Mouse (Mus musculus): ENCODE data around the gene Cd5. TPM values are rescaled to one million over a fixed set of nuclear protein-coding genes. Genes with fewer than 3 reads are reported as not detected.

Cd5 gene
- polyA plus RNA-seq, 1 experiment from 2014 or later, result not detected

DNA sequence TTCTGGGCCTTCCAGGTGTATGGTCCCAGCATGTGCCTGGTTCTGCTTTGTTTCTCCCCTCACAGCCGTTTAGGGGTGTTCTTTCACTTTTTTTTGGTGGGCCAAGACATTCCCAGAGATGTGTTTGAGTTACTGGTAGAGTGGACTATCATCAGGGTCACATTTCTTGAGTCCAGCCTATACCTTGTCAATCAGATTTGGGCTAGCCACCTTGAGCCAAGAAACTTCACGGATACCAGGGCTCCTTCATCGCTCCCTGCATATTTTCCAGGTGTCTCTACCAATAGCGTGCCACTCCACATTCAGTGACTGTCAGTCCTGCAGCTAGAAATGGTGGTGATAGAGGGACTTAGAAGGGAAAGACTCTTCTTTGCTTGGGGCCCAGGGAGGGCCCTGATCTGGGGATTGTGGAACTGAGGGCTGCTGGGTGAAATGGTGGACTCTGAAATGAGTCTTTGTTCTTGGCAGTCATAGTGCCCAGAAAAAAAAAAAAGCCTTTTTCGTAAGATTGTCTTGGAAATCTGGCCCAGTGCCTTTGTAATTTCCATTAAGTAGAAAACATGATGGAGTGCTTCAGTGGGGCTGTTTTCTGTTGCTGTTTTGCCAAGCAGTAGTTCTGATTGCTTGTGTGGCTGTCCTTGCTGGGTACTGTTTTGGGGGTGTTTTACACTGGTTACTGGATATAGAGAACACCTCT, 49.2 kb downstream of the Cd5 start:
- H3K27ac ChIP-seq, result peak overlapping the region; percentile 96
- no peak for DNase-seq (ENCODE audit: extremely low spot score, low spot score)
- H3K4me1 ChIP-seq, result peaks cover 28% of the 10 kb centered on the region
- no peaks in the 10 kb centered on the region for H3K9me3 ChIP-seq
- H3K36me3 ChIP-seq (replicated peaks), result no peaks in the 10 kb centered on the region
- H3K4me3 ChIP-seq, result peak overlapping the region; percentile 71
- 71% methylated on average over 5 of the region's 5 CpGs for WGBS
- H3K27me3 ChIP-seq (ENCODE audit: poor library complexity, severe bottlenecking), result no peaks in the 10 kb centered on the region

DNA sequence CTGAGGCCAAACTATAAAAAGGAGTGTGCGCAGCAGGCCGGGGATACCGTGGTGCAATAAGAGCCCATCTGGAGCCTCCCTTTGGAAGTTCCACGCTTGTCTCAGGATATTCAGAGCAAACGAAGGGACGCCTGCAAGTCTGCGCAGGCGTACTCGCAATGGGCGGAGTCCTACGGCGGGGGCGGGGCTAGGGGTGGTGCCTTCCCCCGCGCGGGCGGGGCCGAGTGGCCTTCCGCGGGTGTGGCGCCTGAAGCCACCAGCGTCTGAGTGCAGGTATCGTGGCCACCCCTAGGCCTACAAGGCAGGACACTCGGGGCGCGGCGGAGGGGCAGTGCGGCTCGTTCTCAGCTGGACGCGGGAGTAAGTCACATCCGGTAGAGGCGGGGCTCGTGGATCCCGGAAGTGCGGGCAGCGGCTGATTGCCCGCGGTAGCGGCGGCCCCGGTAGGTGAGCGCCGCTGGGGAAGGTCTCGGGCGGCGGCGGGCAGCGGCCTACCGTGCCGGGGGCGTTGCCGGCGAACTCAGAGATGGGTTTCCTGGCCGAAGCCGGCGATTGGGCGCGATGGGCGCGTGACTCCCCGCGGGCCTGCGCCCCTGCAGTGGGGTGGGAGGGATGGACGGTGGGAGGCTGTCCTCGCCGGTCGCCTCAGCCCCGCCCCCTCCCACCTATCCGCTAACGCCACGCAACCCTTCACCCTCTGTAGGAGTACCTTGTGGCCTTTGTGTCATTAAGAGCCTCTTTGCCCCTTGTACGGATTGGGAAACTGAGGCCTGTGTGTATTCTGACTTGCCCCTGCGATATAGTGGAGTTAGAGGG, 50.1 kb downstream of the Cd5 start, which contains the start of gene Vps37c:
Vps37c (plus strand) TSS at position 199 of the 816 bp plus-strand sequence.
- Histone ChIP-seq H3K27me3 (ENCODE audit: poor library complexity, severe bottlenecking) (no peaks in the 10 kb centered on the region), H3K4me3 (peak within 1 kb of the TSS; percentile 71), H3K36me3 (replicated peaks) (no peaks in the 10 kb centered on the region), H3K9me3 (no peaks in the 10 kb centered on the region), H3K27ac (peak within 1 kb of the TSS; percentile 96), H3K4me1 (peaks cover 28% of the 10 kb centered on the region)
- under 1% methylated on average over 73 of the region's 74 CpGs for WGBS
- DNase-seq (ENCODE audit: extremely low spot score, low spot score), result peak; percentile 93

DNA sequence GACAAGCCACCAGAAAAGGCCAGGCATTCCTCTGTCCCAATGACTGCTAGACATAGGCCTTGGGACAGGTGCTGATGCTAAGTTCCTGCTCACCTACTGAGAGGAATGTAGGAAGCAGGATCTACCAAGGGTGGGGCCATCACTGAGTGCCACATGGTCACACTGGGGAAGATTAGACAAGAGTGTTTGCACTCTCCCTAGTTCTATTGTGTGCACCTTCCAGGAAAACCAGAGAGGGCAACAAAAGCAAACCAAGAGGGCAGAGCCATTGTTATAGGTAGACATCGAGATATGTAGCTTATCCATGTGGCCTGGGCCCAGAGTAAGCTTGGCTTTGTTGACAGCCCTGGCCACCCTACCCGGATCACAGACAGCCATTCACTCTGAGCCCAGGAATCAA, 53.1 kb downstream of the Cd5 start:
- no peaks in the 10 kb centered on the region for H3K36me3 ChIP-seq (replicated peaks)
- peaks cover 26% of the 10 kb centered on the region for H3K4me1 ChIP-seq
- 79% methylated on average over 2 of the region's 2 CpGs for WGBS
- H3K27me3 ChIP-seq (ENCODE audit: poor library complexity, severe bottlenecking), result no peaks in the 10 kb centered on the region
- no peaks in the 10 kb centered on the region for H3K9me3 ChIP-seq
- no peak for DNase-seq (ENCODE audit: extremely low spot score, low spot score)
- H3K4me3 ChIP-seq, result no peak overlapping the region
- H3K27ac ChIP-seq, result no peak overlapping the region

DNA sequence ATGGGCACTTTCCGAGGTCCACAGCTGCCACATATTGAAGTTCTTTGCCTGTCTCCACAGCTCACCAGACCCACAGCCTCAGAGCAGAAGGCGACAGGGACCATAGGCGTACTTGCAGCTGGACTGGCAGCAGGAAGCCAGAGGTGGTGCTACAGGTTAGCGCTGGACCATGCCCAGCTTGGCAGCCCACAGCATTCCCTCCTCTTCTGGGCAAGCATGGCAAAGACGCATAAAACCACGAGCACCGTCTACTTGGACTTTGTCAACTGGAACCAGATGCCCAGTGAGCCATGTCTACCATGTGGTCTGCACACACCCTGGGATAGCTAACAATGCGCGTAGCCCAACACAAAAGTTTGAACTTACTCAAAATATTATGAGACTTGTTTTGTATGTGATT, 53.7 kb downstream of the Cd5 start:
- Histone ChIP-seq H3K9me3 (no peaks in the 10 kb centered on the region), H3K27ac (no peak overlapping the region), H3K4me1 (peaks cover 20% of the 10 kb centered on the region), H3K36me3 (replicated peaks) (no peaks in the 10 kb centered on the region), H3K4me3 (no peak overlapping the region), H3K27me3 (ENCODE audit: poor library complexity, severe bottlenecking) (no peaks in the 10 kb centered on the region)
- no peak for DNase-seq (ENCODE audit: extremely low spot score, low spot score)
- WGBS, result 90% methylated on average over 9 of the region's 9 CpGs

DNA sequence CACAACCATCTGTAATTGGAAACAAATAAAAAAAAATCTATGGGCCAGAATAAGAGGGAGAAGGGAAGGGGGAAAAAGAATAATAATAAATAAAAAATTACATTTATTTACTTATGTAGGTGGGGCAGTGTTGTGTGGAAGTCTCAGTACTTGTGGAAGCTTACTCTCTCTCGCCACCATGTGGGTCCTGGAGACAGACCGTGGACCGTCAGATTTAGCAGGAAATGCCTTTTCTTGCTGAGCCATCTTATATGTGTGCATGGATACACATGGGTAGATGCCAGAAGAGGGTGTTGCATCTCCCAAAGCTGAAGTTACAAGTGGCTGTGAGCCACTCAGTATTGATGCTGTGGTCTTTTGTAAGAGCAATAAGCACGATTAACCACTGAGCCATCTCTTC, 57.2 kb downstream of the Cd5 start:
- WGBS, result 76% methylated on average over 4 of the region's 4 CpGs
- no peak overlapping the region for H3K4me3 ChIP-seq
- H3K27me3 ChIP-seq (ENCODE audit: poor library complexity, severe bottlenecking), result no peaks in the 10 kb centered on the region
- DNase-seq (ENCODE audit: extremely low spot score, low spot score), result no peak
- no peak overlapping the region for H3K27ac ChIP-seq
- no peaks in the 10 kb centered on the region for H3K4me1 ChIP-seq
- H3K36me3 ChIP-seq (replicated peaks), result no peaks in the 10 kb centered on the region
- no peaks in the 10 kb centered on the region for H3K9me3 ChIP-seq

DNA sequence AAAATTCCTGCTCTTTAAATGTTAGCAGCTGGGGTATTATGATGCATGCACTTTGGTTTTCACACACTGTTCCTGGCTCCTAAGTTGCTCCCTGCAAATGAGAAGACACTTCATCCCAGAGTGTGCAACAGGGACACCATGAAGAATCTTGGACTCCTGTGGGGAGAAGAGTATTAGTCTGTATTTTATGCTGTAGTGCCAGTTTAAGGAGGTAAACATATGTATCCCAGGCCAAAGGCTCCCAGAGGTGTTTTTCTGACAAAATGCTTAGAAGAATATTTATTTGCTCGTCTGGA, 60.1 kb downstream of the Cd5 start:
- Histone ChIP-seq H3K27me3 (ENCODE audit: poor library complexity, severe bottlenecking) (no peaks in the 10 kb centered on the region), H3K27ac (no peak overlapping the region), H3K4me3 (no peak overlapping the region), H3K36me3 (replicated peaks) (no peaks in the 10 kb centered on the region), H3K9me3 (no peaks in the 10 kb centered on the region), H3K4me1 (no peaks in the 10 kb centered on the region)
- DNase-seq (ENCODE audit: extremely low spot score, low spot score), result no peak
- 71% methylated on average over 1 of the region's 1 CpGs for WGBS

DNA sequence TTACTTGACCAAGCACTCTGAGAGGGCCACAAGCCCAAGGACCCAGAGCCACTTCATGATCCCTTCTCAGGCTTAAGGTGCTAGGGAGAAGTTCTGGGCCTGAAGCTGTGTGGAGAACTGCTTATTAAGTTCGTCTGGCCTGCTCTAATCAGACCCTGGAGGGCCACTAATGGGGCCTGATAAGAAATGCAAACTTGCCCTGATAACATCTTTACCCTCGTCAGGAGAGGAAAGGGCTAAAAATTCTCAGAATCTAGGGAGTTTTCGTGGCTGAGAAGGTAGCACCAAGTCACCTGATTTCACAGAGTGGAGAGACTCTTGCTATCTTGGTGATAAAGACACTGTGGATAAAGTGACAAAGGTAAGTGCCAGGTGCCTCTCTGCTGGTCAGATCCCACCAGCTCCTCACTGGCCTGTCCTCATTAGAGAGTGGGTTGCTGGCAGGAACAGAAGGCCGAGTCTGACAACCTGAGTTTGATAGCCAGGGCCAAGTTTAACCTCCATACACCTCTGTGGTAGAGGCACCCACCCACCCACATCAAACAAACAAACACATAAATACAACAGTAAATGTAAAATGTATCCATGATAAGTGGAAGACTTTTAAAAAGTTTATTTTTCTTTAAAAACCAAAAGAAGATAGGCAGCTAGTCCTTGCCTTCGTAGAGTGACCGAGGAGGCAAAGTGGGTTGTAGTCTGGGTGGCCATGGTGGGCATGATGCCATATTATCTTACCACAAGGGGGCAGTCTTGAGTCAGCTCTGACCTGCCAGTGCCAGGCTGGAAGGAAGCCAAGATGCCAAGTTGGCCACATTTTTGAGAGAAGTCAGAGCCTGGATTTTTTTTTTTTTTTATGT, 60.7 kb downstream of the Cd5 start, which contains the start of gene Pga5:
Pga5 (minus strand) TSS at position 157 of the 857 bp plus-strand sequence.
- Histone ChIP-seq H3K27me3 (ENCODE audit: poor library complexity, severe bottlenecking) (no peaks in the 10 kb centered on the region), H3K27ac (no peak within 1 kb of the TSS), H3K4me3 (no peak within 1 kb of the TSS), H3K4me1 (no peaks in the 10 kb centered on the region), H3K36me3 (replicated peaks) (no peaks in the 10 kb centered on the region), H3K9me3 (no peaks in the 10 kb centered on the region)
- DNase-seq (ENCODE audit: extremely low spot score, low spot score), result peak; percentile 42
- 53% methylated on average over 6 of the region's 6 CpGs for WGBS

DNA sequence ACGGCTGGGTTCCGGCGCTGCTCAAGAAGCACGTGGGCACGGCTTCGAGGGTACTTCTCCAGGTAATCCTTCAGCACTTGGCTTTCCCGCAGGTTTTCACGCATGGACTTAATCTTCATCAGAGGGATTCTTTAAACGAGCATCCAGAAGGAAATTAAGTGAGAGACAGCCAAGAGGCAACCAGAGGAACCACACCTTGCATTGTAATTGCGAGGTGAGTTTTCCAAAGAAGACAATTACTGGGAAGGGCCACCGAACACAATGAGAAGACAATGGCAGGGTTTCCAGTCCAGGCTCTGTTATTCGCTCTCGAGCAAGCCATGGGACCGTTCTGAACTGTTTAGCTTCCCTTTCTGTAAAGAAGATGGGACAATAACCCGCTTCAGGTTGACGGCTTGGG, 62.1 kb downstream of the Cd5 start:
- H3K4me3 ChIP-seq, result no peak overlapping the region
- no peaks in the 10 kb centered on the region for H3K9me3 ChIP-seq
- H3K27me3 ChIP-seq (ENCODE audit: poor library complexity, severe bottlenecking), result no peaks in the 10 kb centered on the region
- no peak for DNase-seq (ENCODE audit: extremely low spot score, low spot score)
- H3K4me1 ChIP-seq, result peaks cover 4% of the 10 kb centered on the region; the same call in 1 of the 2 replicates
- no peaks in the 10 kb centered on the region for H3K36me3 ChIP-seq (replicated peaks)
- 84% methylated on average over 16 of the region's 16 CpGs for WGBS
- H3K27ac ChIP-seq, result no peak overlapping the region

DNA sequence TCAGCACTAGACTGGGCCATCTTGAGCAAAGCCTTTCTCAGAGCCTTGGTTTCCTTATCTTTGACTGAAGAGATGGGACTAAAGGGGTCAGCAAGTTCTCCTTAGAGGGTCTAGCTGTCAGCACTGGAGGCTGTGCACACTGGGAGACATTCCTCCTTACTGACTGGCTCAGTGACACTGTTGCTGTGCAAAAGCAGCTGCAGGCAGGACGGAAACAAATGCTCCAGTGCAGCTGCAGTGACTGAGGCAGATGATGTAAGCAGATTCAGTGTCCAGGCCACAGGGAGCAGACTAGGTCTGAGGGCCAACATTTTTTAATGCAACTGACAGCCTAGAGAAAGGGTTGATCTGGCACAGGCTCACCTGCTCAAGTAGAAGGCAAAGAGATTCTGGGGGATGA, 65.5 kb downstream of the Cd5 start:
- no peak for DNase-seq (ENCODE audit: extremely low spot score, low spot score)
- 50% methylated on average over 1 of the region's 1 CpGs for WGBS

DNA sequence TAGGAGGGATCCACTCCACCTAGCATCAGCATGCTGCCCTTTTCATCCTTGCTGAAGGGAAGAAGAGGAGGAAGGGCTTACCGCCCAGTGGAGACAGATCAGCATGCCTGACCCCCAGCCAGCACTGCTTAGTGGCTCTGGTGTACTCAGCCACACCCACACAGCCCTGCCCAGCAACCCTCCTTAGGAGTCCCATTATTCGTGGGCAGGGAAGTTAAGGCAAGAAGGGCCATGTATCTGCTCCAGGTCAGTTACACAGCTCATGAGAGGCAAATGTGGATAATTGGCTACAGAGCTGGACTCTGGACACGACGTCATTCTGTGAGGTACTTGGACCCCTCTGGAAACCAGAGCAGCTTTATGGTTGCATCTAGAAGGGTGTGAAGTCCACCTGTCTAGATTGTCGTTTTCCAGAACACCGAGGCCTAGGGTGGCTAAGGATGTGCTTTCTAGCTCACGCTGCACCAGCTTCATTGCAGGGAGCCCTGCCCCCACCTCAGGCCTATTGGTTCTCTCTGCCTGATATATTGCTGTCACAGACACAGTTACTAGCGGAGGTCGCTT, 66.9 kb downstream of the Cd5 start:
- Histone ChIP-seq H3K4me3 (no peak overlapping the region), H3K9me3 (no peaks in the 10 kb centered on the region), H3K36me3 (replicated peaks) (no peaks in the 10 kb centered on the region), H3K27me3 (ENCODE audit: poor library complexity, severe bottlenecking) (no peaks in the 10 kb centered on the region), H3K4me1 (peaks cover 5% of the 10 kb centered on the region; the same call in 1 of the 2 replicates), H3K27ac (no peak overlapping the region)
- no peak for DNase-seq (ENCODE audit: extremely low spot score, low spot score)
- 73% methylated on average over 9 of the region's 9 CpGs for WGBS

More for the DNA sequence above, 65.5 kb downstream of the Cd5 start:
- no peaks in the 10 kb centered on the region for H3K9me3 ChIP-seq
- H3K27ac ChIP-seq, result no peak overlapping the region
- H3K36me3 ChIP-seq (replicated peaks), result no peaks in the 10 kb centered on the region
- no peaks in the 10 kb centered on the region for H3K27me3 ChIP-seq (ENCODE audit: poor library complexity, severe bottlenecking)
- no peak overlapping the region for H3K4me3 ChIP-seq
- peaks cover 5% of the 10 kb centered on the region; the same call in 1 of the 2 replicates for H3K4me1 ChIP-seq

DNA sequence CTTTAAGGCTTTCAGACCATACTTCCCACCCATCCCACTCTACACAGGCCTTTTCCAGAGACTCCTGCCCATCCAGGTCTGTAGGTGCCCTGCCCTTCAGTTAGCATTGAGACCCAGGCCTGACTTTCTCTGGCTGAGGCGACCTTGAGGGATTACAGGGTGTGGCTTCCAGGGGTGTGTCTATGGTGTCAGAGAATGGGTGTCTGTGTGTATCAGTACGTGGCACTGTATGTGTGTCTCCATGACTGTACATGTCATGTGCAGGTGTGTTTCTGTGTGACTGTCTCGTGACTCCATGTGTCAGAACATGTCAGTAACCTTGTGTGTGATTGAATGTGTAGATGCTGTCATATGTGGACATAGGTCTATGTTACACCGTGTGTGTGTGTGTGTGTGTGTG, 67.5 kb downstream of the Cd5 start:
- peaks cover 5% of the 10 kb centered on the region; the same call in 1 of the 2 replicates for H3K4me1 ChIP-seq
- H3K27me3 ChIP-seq (ENCODE audit: poor library complexity, severe bottlenecking), result no peaks in the 10 kb centered on the region
- H3K9me3 ChIP-seq, result no peaks in the 10 kb centered on the region
- DNase-seq (ENCODE audit: extremely low spot score, low spot score), result no peak
- H3K27ac ChIP-seq, result no peak overlapping the region
- H3K4me3 ChIP-seq, result no peak overlapping the region
- 90% methylated on average over 4 of the region's 4 CpGs for WGBS
- H3K36me3 ChIP-seq (replicated peaks), result no peaks in the 10 kb centered on the region
